Mouse (Mus musculus): ENCODE data around the gene H2al1h.

- no peak for TF ChIP-seq POLR2A (IDR thresholded peaks at IDR 0.05; ENCODE audit: borderline replicate concordance, extremely low read depth, low read depth, low read length)
- TF ChIP-seq CTCF (IDR thresholded peaks at IDR 0.05; ENCODE audit: insufficient read depth, low read length), result no peak
Measured at GRCm38 (mm10) chrX:11363890-11364289, 42.6 kb downstream of the H2al1h start.
